Mouse (Mus musculus) adrenal gland, postnatal 25 days (tissue): ENCODE results near the gene Btnl10. TPM values are rescaled to one million over a fixed set of nuclear protein-coding genes. Genes with fewer than 3 reads are reported as not detected.

Experiments
- DNase-seq: peaks from one replicate; pipeline ENCODE4 v3.0.0; 2021; ENCODE audit warnings: mixed read lengths
- long read RNA-seq: library from polyadenylated mRNA; stranded (forward); transcript quantifications from one replicate; pipeline ENCODE4 v2.0.0, GENCODE M21; 2021
- total RNA-seq: library from RNA; stranded (reverse); gene quantifications from 2 replicates; pipeline ENCODE4 v1.2.3, GENCODE M21; 2021

Btnl10 gene
- not detected in 2 replicates for total RNA-seq
- long read RNA-seq: 0 reads

DNA sequence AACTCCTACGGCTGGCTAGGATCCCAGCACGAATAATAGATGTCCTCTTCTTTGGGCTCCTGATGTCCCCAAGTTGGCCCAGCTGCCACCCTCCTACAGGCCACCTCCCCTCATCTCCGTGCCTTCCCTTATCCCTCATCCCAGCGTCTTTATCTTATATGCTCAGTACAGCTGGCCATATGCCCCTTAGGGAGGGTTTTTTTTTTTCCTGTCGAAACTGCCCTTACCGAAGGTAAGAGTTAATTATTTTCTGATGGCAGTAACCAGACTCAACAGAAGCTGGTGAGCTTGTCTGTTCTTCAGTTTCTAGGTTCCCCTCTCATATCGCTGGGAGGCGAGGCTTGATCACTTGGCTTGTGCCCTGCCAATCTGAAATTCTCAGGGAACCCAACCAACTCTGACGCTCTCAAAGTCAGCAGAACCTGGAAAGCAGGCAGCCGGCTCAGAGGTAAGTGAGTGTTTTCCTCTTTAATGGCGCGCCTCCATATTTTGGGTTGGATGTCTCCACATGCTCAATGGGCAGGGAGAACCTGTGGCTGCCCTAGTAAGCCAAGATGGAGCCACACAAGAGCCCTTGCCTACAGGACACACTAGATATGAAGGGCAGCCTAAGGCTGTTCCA, at the start of gene Btnl10:
Btnl10 (plus strand) TSS at position 164 of the 622 bp plus-strand sequence.
- no peak for DNase-seq

DNA sequence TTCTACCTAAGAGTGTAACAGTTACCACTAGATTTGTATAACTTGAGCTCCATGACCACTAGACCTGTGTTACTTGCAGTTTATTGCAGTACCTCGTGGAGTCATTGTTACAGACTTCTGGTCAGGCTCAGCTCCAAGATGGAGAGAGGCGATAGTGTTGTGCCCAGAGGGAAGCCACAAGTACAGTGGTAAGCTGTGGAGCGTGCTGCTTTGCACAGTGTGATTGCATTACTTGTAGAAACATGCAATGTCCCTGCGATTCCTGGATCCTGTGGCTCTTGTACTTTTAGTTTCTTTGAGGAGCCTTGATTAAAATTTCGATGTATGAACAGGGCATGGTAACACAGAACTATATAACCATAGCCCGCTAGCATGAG, 49.8 kb upstream of the Btnl10 start:
- DNase-seq: no peak

DNA sequence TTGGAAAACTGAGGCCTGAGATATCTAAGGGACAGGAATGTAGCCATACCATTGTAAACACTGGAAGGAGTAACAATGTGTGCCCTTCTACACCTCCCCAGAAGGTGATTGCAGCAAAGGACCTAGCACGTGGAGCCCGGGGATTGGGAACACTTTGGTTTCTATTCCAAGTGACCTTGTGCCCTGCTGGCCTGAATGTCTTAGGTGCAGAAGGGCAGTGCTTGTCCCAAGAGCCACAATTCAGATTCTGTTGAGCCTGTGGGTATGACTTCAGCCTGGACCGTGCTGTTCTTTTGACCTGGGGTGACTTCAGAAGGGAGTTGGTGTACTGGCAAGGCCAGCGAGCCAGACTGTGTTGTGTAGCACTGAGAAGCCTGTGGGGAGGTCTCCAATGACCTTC, 46.7 kb upstream of the Btnl10 start:
- no peak for DNase-seq

DNA sequence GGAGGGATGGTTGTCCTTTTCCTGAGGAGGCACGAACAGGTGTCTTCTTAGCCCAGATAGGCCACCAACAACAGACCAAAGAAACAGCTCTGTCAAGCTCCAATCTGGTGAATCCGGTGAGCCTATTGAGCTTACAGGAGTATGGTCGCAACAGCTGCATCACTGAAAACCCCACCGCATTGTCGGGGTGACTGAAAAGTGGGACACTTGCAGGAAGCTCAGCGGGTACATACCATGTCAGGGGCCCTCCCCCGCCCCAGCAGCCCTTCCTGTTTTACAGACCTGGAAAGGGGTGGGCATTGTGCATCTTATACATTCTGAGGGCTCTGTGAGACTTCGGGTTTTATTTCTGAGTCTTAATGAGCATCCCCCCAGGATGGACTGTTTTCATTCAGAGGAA, 34.0 kb upstream of the Btnl10 start:
- no peak for DNase-seq

DNA sequence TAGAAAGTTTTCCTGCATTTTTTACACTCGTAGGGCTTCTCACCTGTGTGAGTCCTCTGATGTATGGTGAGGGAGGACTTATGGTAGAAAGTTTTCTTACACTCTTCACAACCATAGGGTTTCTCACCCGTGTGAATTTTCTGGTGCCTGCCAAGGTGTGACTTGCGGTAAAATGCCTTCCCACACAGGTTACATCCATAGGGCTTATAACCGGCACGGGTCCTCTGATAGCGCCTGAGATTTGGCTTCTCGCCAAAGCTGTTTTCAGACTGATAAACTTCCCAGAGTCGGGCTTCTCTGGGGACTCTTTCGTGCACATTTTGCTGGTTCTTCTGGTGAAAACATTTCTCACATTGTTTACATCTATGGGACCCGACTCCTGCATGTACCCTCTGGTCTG, 27.2 kb upstream of the Btnl10 start:
- no peak for DNase-seq

DNA sequence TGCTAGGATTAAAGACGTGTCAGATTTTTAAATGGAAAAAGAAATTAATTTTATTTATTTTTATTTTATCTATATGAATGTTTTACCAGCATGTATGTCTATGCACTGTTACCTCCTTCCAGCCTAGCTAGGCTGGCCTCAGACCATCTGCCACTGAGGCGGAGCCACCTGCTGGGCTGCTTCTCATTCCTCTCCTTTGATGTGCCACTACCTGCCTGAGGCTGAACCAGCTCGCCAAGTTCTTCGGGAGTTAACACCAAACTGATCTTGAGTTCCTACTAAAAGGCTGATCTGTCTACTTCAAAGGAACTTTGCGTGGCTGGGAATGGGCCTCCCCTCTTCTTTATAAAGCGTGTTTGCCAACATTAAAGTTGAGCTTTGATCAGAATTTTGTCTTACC, 23.3 kb upstream of the Btnl10 start:
- DNase-seq: no peak

DNA sequence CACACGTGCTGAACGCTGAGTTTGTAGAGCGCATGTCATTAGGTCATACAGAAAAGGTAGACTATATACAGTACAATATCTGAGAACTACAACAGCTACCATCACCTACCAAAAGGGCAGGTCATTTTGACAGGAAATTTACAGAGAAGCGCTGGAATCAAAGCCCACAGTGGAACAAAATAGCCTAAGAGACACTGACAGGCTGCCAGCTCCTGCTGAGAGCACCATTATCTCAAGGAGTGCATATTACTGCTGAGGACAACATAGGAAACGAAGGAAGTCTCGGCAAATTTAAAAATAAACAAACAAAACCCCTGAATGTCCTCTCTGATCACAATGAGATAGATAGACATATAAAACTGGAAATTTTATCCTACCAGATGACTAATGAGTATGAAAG, 20.2 kb upstream of the Btnl10 start:
- DNase-seq: no peak

DNA sequence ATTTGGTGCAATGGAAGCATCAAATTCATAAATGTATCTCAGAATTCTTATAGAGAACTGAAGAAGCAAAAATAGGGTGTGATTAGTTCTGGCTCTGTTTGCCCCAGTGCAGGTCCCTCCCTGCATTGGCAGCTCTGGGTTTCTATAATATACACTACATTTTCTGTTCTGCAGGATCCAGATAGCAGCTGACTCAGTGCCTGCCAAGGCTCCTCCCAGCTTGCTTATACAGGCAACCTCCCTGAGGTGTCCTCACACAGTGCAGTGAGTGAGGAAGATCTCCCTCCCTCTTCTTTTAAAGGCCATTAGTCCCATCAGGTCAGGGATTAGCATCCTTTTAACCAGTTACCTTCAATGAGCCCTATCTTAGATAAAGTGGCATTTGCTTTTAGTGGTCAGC, 16.6 kb upstream of the Btnl10 start:
- no peak for DNase-seq

DNA sequence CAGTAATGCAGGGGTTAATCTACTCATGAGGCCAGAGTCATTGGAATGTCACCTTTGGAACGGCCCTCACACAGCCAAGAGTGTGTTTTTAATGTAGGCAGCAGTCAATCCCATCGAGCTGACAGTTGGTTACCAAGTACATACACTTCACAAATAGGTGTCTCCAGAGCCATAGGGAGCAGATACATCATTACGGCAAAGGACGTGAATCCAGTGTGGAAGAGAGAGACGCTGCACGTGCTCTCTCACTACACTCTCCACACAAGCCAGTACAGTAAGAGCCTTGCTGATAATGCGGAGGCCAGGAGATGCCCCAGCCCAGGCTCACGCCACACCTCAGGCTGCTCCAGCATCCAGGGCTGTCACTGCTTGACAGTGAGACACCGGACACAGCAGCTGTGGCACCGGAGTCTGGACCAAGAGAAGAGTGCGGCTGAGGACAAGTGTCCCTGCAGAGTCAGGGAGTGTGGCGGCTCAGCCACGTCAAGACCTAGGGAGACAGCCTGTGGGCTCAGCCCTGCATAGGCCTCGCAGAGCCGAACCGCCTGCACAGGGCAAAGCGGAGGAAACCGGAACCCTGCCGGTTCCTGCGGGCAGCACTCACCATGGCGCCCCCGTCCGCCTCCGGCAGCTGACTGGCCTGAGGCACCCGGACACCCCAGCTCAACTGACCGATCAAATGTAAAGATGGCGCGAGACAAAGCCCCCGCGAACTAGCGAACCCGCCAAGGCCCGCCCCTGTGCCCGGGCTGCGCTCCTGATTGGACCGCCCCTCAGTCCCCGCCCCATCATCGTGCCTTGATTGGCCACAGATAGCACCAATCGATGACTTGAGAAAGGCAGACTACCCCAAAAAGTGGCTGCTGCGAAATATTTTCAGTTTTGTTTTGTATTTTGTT, 13.9 kb upstream of the Btnl10 start, which contains the start of gene Zfp39:
Zfp39 (minus strand) TSS at position 715 of the 899 bp plus-strand sequence.
- peak; percentile 96 for DNase-seq

DNA sequence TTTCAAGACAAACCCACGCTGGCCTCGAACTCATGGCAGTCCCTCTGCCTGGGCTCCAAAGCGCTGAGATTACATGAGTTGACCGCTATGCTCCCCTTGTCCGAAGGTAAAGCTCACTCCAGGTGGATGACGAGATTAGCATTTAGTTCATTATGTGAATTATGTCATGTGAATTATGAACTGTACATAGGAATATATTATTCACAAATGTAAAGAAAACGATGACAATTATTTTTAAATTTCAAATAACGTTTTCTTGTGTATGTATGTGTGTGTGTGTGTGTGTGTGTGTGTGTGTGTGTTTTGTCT, 13.3 kb upstream of the Btnl10 start:
- no peak for DNase-seq

DNA sequence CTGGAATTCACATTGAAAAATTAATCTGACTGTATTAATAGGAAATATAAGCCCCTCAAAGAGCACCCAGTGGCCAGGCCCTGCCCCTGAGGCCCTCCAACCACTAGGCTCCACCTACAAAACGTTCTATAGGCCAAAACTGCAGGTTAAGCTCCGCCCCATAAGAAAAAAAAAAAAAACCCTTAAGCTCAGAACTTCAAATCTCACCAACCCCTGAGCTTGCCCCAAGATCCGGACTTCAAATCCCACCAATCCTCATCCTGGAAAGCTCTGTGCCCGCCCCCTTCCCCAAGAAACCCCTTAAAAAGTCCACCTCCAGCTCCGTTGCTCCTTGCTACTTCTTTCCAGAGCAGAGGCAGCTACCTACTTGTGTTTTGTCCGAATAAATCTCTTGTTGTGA, 12.9 kb upstream of the Btnl10 start:
- DNase-seq: no peak

DNA sequence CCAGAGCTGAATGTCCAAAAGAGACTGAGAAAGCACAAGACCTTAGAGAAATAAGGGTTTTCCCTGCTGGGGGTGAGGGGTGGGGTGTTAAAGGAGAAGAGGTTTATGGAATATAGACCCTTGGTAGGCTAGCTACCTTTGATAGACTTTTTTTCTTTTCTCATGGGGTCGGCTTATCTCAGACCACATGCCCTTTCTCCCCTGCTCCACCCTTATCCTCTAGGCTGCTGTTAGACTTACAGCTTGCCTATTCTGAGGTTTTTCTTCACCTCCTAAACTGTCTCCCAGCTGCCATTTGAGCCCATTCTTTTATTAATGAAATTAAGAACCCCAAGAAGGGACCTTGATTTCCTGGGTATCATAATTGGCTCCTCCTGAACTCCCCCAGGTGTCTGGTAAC, 3.9 kb upstream of the Btnl10 start:
- DNase-seq: no peak

DNA sequence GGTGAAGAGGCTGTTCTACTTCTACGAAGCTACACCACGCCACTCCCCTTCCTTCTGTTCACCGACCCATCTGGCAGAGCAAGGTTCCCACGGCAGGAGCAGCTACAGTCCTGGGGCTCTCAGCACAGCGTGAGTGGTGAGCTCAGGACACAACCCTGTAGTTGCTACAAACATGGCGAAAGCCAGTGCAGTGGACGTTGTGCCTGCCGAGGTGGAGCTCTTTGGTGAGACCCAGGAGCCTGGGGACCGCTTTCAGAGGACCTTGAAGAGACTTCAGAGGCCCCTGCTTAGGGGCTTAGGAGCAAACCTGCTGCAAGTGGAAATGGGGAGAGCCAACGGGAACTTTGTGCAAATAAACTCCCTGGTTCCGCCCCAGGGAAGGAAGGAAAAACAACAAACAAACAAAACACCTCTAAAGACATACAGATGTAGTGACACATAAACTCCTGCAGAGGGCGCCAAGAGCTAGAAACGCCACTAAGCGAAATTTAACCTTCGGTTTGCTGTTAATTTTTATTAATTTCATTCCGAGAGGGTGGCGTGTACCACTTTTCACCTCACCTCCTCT, 3.2 kb upstream of the Btnl10 start:
- no peak for DNase-seq

DNA sequence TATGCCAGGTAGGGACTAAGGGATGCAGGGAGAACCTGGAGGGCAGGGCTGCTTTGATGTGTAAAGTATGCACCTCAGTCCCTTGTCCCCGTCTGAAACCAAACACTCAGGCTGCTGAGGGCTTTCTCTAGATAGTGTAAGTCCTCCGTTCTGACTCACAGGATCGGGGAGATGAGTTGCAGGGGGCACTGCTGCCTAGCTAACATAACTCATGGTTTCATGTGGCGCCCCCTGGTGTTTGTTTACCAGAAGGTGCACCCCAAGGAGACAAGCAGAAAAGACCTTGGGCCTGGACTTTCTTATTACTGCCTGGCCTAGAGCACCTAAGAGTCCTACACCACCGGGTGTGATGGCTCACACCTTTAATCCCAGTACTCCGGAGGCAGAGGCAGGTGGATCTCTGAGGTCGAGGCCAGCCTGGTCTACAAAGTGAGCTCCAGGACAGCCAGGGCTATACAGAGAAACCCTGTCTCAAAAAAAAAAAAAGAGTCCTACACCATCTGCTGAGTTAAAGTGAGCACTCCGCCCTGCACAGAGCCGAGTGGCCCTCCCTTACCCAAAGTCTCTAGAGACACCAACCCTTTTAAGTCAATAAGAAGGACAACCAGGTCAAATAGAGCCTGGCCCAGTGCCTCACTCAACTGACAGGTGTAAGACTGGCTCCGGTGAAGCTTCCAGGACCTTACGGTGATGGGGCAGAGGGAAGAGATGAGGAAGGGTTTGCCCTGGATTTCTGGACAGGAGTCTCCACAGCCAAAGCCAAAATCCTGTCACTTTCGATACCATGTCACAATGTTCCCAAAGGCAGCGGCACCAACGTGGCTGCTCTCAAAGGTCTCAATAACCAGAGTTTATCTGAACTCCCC, 596 bp upstream of the Btnl10 start:
- peak; percentile 53 for DNase-seq

DNA sequence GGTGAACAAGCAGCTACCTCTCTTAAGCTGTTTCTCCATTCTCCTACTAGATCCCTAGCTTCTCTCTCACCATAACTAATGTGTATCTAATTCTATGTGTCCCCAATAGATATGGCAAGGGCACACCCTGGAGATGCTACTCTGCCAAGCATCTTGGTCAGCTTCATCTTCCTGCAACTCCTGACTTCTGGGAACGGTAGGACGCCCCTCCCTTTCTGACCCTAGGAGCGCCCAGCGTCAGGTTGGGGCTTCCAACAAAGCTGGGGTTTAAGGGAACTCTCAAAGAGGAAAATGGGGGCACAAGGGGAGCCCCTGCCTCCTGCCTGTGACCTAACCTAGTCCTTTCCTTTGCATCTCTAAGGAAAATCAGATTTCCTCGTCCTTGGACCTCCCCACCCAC, 1.1 kb downstream of the Btnl10 start:
- DNase-seq: no peak

DNA sequence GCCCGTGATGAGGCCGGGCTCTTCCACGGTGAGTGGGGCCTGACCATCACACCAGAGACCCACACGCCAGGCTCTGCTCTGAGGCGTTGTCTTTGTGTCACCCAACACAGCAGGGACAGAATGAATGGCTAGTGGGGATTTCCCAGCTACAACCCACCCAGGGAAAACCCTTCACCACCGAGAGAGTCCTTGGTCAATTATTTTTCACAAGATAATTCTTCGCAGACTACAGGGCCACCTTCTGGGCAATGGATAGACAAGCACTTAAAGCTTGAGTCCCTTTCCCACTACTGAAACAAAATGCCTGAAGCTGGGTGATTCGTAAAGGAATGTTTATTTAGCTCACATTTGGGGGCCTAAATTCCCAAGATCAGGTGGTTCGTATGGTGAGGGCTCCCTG, 4.7 kb downstream of the Btnl10 start:
- DNase-seq: no peak

DNA sequence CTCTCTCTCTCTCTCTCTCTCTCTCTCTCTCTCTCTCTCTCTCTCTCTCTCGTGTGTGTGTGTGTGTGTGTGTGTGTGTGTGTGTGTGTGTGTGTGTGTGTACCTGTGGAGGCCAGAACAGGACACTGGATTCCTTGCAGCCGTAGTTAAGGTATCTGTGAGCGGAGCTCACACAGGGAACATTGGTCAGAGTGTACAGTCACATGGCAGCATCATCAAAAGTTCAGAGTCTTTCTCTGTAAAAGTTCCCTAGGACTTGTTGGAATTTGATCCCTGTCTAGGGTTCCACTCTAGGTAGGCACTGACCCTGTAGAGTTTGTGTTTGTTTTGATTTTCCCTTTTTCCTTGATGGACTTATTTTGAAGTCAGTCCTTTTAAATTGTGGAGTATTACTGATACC, 8.9 kb downstream of the Btnl10 start:
- no peak for DNase-seq

DNA sequence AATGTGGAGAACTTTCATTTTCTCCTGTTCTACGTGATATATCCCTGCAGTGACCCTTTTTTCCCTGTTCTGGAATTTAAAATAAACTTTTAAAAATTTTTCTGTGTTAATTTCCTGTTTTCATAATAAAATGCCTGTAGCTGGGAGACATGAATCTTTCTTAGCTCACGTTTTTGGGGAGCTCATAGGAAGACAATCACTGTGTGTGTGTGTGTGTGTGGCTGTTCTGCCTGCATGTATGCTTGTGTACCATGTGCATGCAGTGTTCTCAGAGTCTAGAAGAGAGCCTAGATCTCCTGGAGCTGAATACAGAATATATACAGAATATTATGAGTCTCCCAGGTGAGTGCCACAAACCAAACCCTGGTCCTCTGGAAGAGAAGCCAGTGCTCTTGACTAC, 9.3 kb downstream of the Btnl10 start:
- no peak for DNase-seq

DNA sequence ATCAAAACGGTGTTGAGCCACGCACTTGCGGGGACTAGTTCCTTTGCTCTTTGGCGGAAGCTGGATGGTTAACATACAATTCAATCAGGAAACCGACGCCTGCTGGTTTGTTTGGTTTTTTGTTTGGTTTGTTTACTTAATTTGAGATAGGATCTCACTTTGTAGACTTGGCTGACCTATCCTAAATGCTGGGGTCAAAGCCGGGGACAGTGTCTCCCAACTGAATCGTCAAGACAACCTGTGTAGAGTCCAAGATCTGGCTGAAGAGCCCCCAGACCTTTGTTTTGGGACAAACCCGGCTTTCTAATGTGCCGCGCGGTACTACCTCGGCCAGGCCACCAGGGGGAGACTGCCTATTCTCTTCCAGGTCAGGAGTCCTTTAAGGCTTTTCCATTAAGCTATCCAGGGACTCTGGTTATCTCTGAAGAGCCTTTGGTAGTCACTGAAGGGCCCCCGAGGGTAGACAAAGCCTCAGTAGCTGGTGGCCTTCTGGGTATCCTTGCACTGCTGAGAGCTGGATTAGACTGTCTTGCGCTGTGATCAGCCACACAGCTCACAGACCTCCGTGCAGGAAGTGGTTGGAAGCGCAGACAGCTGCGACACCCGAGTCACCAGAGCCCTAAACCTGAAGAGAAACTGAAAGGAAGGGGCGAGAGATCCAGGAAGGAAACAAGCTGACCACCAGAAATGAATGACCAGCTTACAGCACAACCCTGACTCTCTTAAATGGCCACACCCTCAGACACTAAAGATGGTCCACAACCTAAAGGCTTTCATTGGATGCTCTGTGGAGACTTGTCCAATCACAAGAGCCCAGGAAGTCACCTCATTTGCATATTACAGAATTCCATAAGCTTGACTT, 10.3 kb downstream of the Btnl10 start:
- DNase-seq: peak; percentile 50

DNA sequence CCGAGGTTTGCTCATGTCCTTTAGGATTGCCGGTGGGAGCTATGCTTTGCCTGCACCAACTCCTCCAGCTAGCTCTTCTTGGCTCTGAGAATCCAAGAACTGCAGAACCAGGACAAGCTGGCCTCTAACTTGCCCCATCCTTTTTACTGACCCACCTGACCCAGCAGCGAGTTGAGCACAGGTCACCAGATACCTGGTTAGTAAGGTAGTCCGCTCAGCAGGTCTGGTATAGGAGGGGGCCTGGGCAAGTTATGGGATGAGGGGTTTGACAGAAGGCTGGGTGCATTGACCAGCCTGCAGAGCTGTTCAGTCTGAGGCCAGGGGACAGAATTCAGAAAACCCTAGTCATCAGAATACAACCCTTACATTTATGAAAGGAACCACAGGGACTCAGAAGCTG, 11.3 kb downstream of the Btnl10 start:
- no peak for DNase-seq

DNA sequence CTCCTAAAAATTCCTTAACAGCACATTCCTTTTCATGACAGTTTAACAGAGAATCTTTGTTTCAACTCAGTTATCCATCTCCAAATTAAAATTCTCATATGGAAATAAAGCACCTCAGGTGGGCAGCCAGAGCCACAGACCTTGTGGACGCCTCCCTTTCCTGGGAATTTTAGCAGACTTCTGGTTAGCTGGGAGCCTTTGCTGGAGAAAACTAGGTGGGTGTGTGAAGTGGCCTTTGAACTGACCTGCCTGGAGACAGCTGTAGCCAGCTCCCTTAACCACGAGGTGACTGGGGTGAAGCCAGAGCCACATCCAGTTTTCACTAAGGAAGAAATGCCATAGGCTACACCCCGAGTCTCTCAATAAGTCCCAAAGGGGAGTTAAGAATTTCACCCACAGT, 11.9 kb downstream of the Btnl10 start:
- no peak for DNase-seq

DNA sequence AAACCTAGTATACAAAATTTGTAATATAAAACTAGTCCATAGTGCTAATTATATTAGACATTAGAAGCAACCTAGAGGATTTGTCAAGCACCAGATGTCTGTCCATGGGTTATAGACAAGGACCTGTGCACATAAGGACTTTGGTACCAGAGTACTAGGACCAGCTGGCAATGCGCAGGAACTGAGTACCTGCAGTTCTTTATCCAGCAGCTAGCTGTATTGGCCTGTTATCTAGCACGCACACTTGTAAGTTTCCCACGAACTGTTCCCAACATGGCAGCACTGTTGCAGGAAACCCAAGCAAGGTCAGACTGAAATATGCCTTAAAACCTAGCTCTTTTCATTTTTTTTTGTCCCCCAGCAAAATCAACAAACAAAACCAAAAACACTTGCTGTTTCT, 12.5 kb downstream of the Btnl10 start:
- no peak for DNase-seq
